Mouse (Mus musculus) midbrain, embryonic 16.5 days (tissue): Measurements from ENCODE around the gene Pbx1. TPM values are rescaled to one million over a fixed set of nuclear protein-coding genes. Genes with fewer than 3 reads are reported as not detected.

Experiments used
- ATAC-seq: fragments of 200-750 bp; cut with Nextera tagmentation; 2 replicates; pipeline ENCODE4 v1.8.0; 2017; ENCODE audit warnings: moderate TSS enrichment
- H3K27ac ChIP-seq: fragments of 300-500 bp; sonication (generic); 2 replicates; pipeline ENCODE4 v1.5.1; 2014; ENCODE audit warnings: mild to moderate bottlenecking, low read length, mixed read lengths
- H3K27me3 ChIP-seq: fragments of 300-500 bp; sonication (generic); 2 replicates; pipeline ENCODE4 v1.6.1; 2014; ENCODE audit warnings: low read depth, low read length, mixed read lengths; ENCODE audit not compliant: control insufficient read depth, insufficient read depth
- H3K36me3 ChIP-seq: fragments of 300-500 bp; sonication (generic); 2 replicates; pipeline ENCODE4 v1.6.1; 2014; ENCODE audit warnings: mild to moderate bottlenecking, low read length, moderate library complexity, mixed read lengths; ENCODE audit not compliant: control insufficient read depth, insufficient read depth
- H3K4me1 ChIP-seq: fragments of 300-500 bp; sonication (generic); 2 replicates; pipeline ENCODE4 v1.6.1; 2014; ENCODE audit warnings: mild to moderate bottlenecking, low read length, mixed read lengths; ENCODE audit not compliant: control insufficient read depth, insufficient read depth
- H3K4me2 ChIP-seq: fragments of 300-500 bp; sonication (generic); 2 replicates; pipeline ENCODE4 v1.6.1; 2014; ENCODE audit warnings: mild to moderate bottlenecking, low read length, mixed read lengths
- H3K4me3 ChIP-seq: fragments of 300-500 bp; sonication (generic); 2 replicates; pipeline ENCODE4 v1.5.1; 2014; ENCODE audit warnings: low read depth, mild to moderate bottlenecking, low read length, moderate library complexity, mixed read lengths
- H3K9ac ChIP-seq: fragments of 300-500 bp; sonication (generic); 2 replicates; pipeline ENCODE4 v1.6.1; 2014; ENCODE audit warnings: low read depth, low read length, mixed read lengths
- H3K9me3 ChIP-seq: fragments of 300-500 bp; sonication (generic); replicated peaks from 2 replicates; pipeline ENCODE4 v1.6.1; 2014; ENCODE audit warnings: mild to moderate bottlenecking, low read length, mixed read lengths; ENCODE audit not compliant: control insufficient read depth, poor library complexity, severe bottlenecking
- WGBS: fragments of 180-500 bp; shearing (Covaris S2); extraction: QIAGEN DNeasy Blood & Tissue Kit; methylation state at CpG from one replicate; pipeline ENCODE4 v1.1.7; 2014; 5-methylcytosine and 5-hydroxymethylcytosine counted together
- polyA plus RNA-seq: library from polyadenylated mRNA; unstranded; fragments of >200 nt; fragmentation: Nextera tagmentation; extraction: Ambion mirVana; gene quantifications from 2 replicates; pipeline ENCODE4 v1.2.1, GENCODE M21; 2015

Gene Pbx1
- polyA plus RNA-seq, 1 experiment from 2014 or later = 71.8 TPM

DNA sequence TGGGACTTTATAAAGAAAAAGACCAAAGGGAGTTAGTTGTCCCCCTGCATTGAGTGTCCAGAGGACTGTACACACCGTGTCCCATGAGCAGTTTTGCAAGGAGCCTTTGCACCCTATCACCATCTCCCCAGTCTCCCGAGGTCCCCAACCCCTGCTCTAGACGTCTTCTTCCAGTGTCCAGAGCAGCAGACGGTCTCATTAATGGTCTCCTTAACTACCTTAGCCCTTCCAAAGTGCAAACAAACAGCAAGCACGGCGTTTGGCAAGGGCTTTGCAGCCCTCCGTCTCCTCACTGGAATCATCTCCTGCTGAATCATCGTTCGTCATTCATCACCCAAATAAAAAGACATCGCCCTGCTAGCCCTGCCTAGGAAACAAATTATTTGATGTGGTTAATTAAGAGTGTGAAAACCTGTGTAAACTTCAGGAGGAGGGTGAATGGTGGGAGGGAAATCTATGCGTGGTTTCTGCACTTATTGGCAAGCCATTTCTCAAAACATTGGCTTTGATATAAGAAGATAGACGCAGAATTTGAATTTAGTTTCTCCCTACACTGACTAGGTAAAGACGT is 113.1 kb downstream of the Pbx1 start:
- ATAC-seq = no peak
- WGBS = 67% methylated on average over 13 of the region's 13 CpGs
- H3K4me2 ChIP-seq = no peak overlapping the region
- H3K4me3 ChIP-seq = no peak overlapping the region
- no peaks in the 10 kb centered on the region for H3K9me3 ChIP-seq
- H3K27ac ChIP-seq = 0 out of 2 replicates have a peak overlapping the region, but pooled peaks have one; percentile 6
- peaks cover 20% of the 10 kb centered on the region for H3K4me1 ChIP-seq
- H3K27me3 ChIP-seq = no peaks in the 10 kb centered on the region
- H3K9ac ChIP-seq = no peak overlapping the region
- H3K36me3 ChIP-seq = no peaks in the 10 kb centered on the region

GRCm38 (mm10) chr1:168313772-168314171 is 118.3 kb downstream of the Pbx1 start:
- Histone ChIP-seq H3K4me1 (peaks cover 10% of the 10 kb centered on the region), H3K9me3 (no peaks in the 10 kb centered on the region), H3K27ac (no peak overlapping the region)

DNA sequence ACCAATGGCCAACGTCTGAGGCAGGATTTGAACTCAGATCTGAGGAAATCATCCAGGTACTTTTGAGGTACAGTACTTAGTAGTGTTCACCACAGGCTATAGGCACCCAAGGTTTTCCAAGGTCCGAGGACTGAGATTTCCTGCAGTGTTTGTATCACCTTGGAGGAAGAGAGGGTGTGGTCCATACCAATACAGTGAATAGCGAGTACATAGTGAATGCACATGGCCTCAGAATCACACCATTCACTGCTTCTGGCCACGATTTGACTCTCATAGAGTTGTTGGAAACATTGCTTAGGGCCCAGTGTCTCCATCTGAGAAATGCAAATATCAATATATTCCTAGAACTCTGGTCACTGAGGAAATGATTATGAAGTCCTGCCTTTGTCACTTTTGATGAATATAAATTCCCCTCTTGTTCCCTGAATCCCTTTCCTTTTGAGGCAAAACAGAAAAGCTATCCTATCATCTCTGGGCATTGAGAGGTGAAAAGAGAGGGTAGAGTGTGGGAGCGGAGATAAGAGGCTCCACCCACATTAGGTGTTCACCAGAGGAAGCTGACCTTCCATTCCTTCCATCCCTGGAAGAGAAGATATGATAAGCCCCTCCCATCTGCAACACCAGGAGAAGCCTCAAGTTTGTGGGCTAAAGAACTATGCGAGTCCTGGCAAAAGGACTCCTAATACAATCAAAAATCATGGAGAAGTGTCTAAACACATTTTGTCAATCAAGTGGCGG is 119.2 kb downstream of the Pbx1 start:
- 90% methylated on average over 7 of the region's 7 CpGs for WGBS
- Histone ChIP-seq H3K4me1 (peaks cover 13% of the 10 kb centered on the region), H3K27ac (no peak overlapping the region)

More at GRCm38 (mm10) chr1:168313772-168314171, 118.3 kb downstream of the Pbx1 start:
- H3K4me2 ChIP-seq = no peak overlapping the region
- H3K4me3 ChIP-seq = no peak overlapping the region
- H3K9ac ChIP-seq = no peak overlapping the region
- no peaks in the 10 kb centered on the region for H3K36me3 ChIP-seq
- no peaks in the 10 kb centered on the region for H3K27me3 ChIP-seq
- ATAC-seq = no peak

DNA sequence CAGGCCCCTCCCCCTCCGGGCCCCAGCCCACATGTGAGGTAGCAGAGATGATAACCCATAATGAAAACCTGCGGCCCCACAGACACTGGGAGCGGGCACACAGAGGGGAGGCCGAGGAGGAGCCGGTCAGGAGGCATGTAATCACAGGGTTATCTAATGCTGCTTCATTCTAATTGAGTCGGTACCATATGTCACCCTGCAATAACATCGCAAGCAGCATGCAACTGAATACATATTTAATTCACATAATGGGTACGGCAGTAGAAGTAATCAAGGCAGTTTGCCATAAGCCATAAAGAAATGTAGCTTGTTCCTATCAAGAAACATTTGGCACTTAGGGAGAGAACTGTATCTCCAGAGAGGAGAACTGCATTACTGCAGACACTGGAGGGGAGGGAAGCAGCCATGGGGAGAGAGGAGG is 123.0 kb downstream of the Pbx1 start:
- Histone ChIP-seq H3K36me3 (no peaks in the 10 kb centered on the region), H3K9me3 (no peaks in the 10 kb centered on the region), H3K4me3 (no peak overlapping the region), H3K27me3 (no peaks in the 10 kb centered on the region), H3K4me1 (peaks cover 23% of the 10 kb centered on the region), H3K4me2 (no peak overlapping the region), H3K9ac (no peak overlapping the region), H3K27ac (no peak overlapping the region)
- ATAC-seq = no peak
- WGBS = 42% methylated on average over 8 of the region's 8 CpGs

More for the DNA sequence above, 119.2 kb downstream of the Pbx1 start:
- Histone ChIP-seq H3K9me3 (no peaks in the 10 kb centered on the region), H3K4me3 (no peak overlapping the region), H3K27me3 (no peaks in the 10 kb centered on the region), H3K36me3 (no peaks in the 10 kb centered on the region), H3K9ac (no peak overlapping the region), H3K4me2 (no peak overlapping the region)
- ATAC-seq = no peak

DNA sequence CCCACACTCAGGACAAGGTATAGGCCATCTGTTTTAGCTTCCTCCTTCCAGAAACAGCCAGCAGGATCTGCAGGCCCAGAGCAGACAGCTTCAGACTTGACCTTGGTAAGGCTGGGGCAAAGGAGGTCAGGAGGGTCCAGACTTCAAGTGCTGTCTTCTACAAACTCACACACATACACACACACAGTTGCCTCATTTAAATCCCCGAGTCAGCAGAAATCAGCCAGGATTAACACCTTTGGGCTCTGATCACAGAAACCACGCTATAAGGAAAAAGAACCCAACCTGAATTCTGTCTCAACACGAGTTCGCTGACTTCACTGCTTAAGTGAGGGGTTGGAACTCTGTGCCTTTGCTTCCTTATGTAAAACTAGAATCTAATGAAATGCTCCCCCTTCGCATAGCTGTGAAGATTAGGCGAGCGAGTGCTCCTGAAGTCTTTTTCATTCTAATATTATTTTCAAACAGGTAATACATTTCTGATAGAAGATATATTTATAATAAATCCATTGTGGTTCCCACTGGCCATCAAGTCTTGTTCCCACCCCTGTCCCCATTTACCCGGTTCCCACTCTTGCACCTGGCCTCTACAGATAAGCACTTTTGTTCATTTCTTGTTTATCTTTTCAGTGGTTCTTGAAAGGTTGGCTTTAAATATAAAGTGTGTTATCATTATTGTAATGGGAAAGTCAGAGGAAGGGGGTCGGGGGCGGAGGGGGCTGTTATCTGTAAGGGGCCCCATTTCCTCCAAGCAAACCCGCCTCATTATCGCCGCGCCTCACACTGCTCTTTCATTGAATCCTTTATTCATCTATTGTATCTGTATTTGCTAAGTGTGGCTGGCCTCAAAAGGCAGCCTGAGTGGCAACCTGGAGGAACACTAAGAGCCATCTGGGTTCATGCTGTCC is 124.5 kb downstream of the Pbx1 start:
- no peaks in the 10 kb centered on the region for H3K9me3 ChIP-seq
- no peak overlapping the region for H3K27ac ChIP-seq
- H3K36me3 ChIP-seq = no peaks in the 10 kb centered on the region
- no peak overlapping the region for H3K4me3 ChIP-seq
- H3K4me2 ChIP-seq = no peak overlapping the region
- no peak overlapping the region for H3K9ac ChIP-seq
- ATAC-seq = no peak
- H3K27me3 ChIP-seq = no peaks in the 10 kb centered on the region
- peaks cover 23% of the 10 kb centered on the region for H3K4me1 ChIP-seq
- WGBS = 51% methylated on average over 14 of the region's 14 CpGs

DNA sequence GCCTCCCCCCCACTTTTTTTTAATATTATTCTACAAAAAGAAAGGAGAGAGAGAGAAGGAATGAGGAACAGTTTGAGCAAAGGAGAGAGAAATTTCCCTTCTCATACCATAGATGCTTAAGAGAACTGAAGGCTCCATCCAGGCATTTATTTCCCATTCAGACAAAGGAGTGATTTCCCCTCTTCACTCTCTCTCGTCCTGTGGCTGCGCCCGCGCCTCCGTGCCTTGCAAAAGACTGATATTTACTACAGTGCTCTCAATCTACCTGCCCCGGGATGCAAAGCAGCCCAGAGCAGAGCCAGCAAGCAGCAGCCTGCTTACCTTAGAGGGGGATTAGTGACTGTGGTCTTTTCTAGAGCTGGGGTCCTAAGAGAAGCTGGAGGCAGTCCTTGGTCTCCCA is 131.6 kb downstream of the Pbx1 start:
- peak overlapping the region; percentile 80 for H3K27ac ChIP-seq
- H3K4me1 ChIP-seq = peaks cover 26% of the 10 kb centered on the region
- 64% methylated on average over 6 of the region's 6 CpGs for WGBS
- H3K9me3 ChIP-seq = no peaks in the 10 kb centered on the region
- no peaks in the 10 kb centered on the region for H3K36me3 ChIP-seq
- ATAC-seq = no peak
- no peak overlapping the region for H3K4me3 ChIP-seq
- peak overlapping the region; percentile 50 for H3K9ac ChIP-seq
- no peaks in the 10 kb centered on the region for H3K27me3 ChIP-seq
- H3K4me2 ChIP-seq = peak overlapping the region; percentile 39

- ATAC-seq = peak; percentile 25; the same call in 1 of the 2 replicates
- Histone ChIP-seq H3K4me2 (peak overlapping the region; percentile 39), H3K4me3 (no peak overlapping the region), H3K9ac (peak overlapping the region; percentile 50), H3K36me3 (no peaks in the 10 kb centered on the region), H3K9me3 (no peaks in the 10 kb centered on the region), H3K27ac (peak overlapping the region; percentile 80), H3K4me1 (peaks cover 26% of the 10 kb centered on the region), H3K27me3 (no peaks in the 10 kb centered on the region)
- WGBS = 37% methylated on average over 12 of the region's 12 CpGs
Observed at GRCm38 (mm10) chr1:168299928-168300365, 132.1 kb downstream of the Pbx1 start.

DNA sequence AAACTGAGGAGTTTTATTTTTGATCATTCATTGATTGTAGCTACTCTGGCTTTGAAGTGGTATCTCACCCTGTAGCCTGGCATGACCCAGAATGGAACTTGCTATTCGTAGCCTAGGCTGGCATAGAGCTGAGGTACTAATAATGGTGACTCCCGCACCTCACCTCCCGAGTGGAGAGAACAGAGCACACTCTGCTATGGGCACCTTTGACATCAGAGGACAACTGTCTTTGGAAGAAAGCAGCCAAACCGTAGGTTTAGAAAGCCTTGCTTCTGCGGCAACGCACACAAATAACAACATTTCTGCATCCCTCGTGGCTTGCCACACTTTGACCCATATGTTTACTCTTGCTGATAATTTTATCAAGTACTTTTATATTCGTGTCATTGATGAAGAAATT is 132.9 kb downstream of the Pbx1 start:
- no peak overlapping the region for H3K4me3 ChIP-seq
- ATAC-seq = no peak
- H3K4me2 ChIP-seq = no peak overlapping the region
- no peaks in the 10 kb centered on the region for H3K27me3 ChIP-seq
- peaks cover 26% of the 10 kb centered on the region for H3K4me1 ChIP-seq
- H3K36me3 ChIP-seq = no peaks in the 10 kb centered on the region
- H3K9ac ChIP-seq = no peak overlapping the region
- 88% methylated on average over 8 of the region's 8 CpGs for WGBS
- no peak overlapping the region for H3K27ac ChIP-seq
- H3K9me3 ChIP-seq = no peaks in the 10 kb centered on the region
